Comparison of ENCODE assay signal across 9 mouse cellular contexts in genomic region chr9:61046517-61046916, GRCm38 (mm10).
A peak's percentile ranks its signal among the peaks of the same experiment; 100 is the strongest.
DNase-seq lines count a peak whose midpoint lies in the region; ATAC-seq and TF ChIP-seq lines count a peak whose summit lies in the region.
"Had no signal": no experiment of that assay in that cellular context is flagged by ENCODE, and none has a peak within 500 bp of the region (broad histone marks: within the 10 kb centered on the region; RNA-seq: fewer than 3 reads in every experiment).

No protein-coding gene starts in this region.

- no peak for ATAC-seq in kidney, postnatal 0 days (replicated peaks; ENCODE audit: low FRiP score, low read depth)
- ATAC-seq in kidney, embryonic 16.5 days (ENCODE audit: low FRiP score, low TSS enrichment), result no peak
- ATAC-seq in hematopoietic stem cell, adult 5-6 weeks (replicated peaks in 1 of 2; ENCODE audit: insufficient read depth in 1 of 2, low FRiP score in 2 of 2, low TSS enrichment in 1 of 2, low read depth in 1 of 2, poor library complexity in 2 of 2, severe bottlenecking in 2 of 2), result peak; percentile 43 to 56; a peak in 3 of 4 replicates
- no peak for ATAC-seq in liver, postnatal 0 days
- no peak for ATAC-seq in megakaryocyte-erythroid progenitor cell, adult 5-6 weeks (replicated peaks; ENCODE audit: low FRiP score, low TSS enrichment, poor library complexity, severe bottlenecking)

- WGBS in kidney, postnatal 0 days, result 19% methylated on average over 7 of the region's 7 CpGs
- 18% methylated on average over 7 of the region's 7 CpGs for WGBS in kidney, embryonic 16.5 days
- WGBS in liver, postnatal 0 days (ENCODE audit: insufficient replicate concordance), result 17% methylated on average over 7 of the region's 7 CpGs

- no peaks in the 10 kb centered on the region; the same call in 1 of the 2 replicates for H3K27me3 ChIP-seq in kidney, postnatal 0 days (ENCODE audit: insufficient read depth, low read length)
- H3K27me3 ChIP-seq in kidney, embryonic 16.5 days (ENCODE audit: insufficient read depth, low read length), result peaks cover 14% of the 10 kb centered on the region; the same call in 1 of the 2 replicates
- no peaks in the 10 kb centered on the region for H3K27me3 ChIP-seq in liver, postnatal 0 days (ENCODE audit: insufficient read depth, low read length)

- H3K27ac ChIP-seq in kidney, postnatal 0 days, result no peak overlapping the region
- no peak overlapping the region for H3K27ac ChIP-seq in kidney, embryonic 16.5 days (ENCODE audit: low read length)
- no peak overlapping the region for H3K27ac ChIP-seq in liver, postnatal 0 days (ENCODE audit: low read depth)
- H3K27ac ChIP-seq: heart, embryonic 13.5 days had no signal

- H3K4me2 ChIP-seq in kidney, postnatal 0 days (ENCODE audit: low read length), result no peak overlapping the region
- no peak overlapping the region for H3K4me2 ChIP-seq in kidney, embryonic 16.5 days (replicated peaks; ENCODE audit: low read depth, low read length)
- no peak overlapping the region for H3K4me2 ChIP-seq in liver, postnatal 0 days (ENCODE audit: low read depth, low read length)

- no peak overlapping the region for H3K4me3 ChIP-seq in kidney, postnatal 0 days (replicated peaks; ENCODE audit: low read depth, low read length)
- no peak overlapping the region for H3K4me3 ChIP-seq in kidney, embryonic 16.5 days (ENCODE audit: low read length)
- no peak overlapping the region for H3K4me3 ChIP-seq in liver, postnatal 0 days (ENCODE audit: low read depth, low read length)
- H3K4me3 ChIP-seq: heart, embryonic 13.5 days had no signal

- no peak for TF ChIP-seq EP300 in liver, postnatal 0 days (IDR thresholded peaks at IDR 0.05; ENCODE audit: low read depth)

- H3K4me1 ChIP-seq in kidney, postnatal 0 days (replicated peaks; ENCODE audit: insufficient read depth, low read length), result no peaks in the 10 kb centered on the region
- H3K4me1 ChIP-seq in kidney, embryonic 16.5 days (ENCODE audit: insufficient read depth, low read length), result no peaks in the 10 kb centered on the region
- H3K4me1 ChIP-seq in liver, postnatal 0 days (ENCODE audit: insufficient read depth), result no peaks in the 10 kb centered on the region; the same call in 1 of the 2 replicates

- TF ChIP-seq CTCF in kidney, postnatal 0 days (IDR thresholded peaks at IDR 0.05; ENCODE audit: low read depth), result peak; percentile 83
- TF ChIP-seq CTCF in liver, postnatal 0 days (IDR thresholded peaks at IDR 0.05; ENCODE audit: low read depth), result peak; percentile 92

- H3K36me3 ChIP-seq in kidney, postnatal 0 days (ENCODE audit: insufficient read depth, low read length), result no peaks in the 10 kb centered on the region
- H3K36me3 ChIP-seq in kidney, embryonic 16.5 days (ENCODE audit: insufficient read depth, low read length), result no peaks in the 10 kb centered on the region
- no peaks in the 10 kb centered on the region for H3K36me3 ChIP-seq in liver, postnatal 0 days (replicated peaks; ENCODE audit: insufficient read depth, low read length)
- H3K36me3 ChIP-seq: heart, embryonic 13.5 days had no signal

- no peak overlapping the region for H3K9ac ChIP-seq in kidney, postnatal 0 days (ENCODE audit: low read depth, low read length)
- H3K9ac ChIP-seq in kidney, embryonic 16.5 days (replicated peaks; ENCODE audit: low read length), result no peak overlapping the region
- H3K9ac ChIP-seq in liver, postnatal 0 days (replicated peaks), result no peak overlapping the region
- H3K9ac ChIP-seq: heart, embryonic 13.5 days had no signal

- H3K9me3 ChIP-seq in kidney, postnatal 0 days (replicated peaks; ENCODE audit: low read length), result no peaks in the 10 kb centered on the region
- 0 out of 2 replicates have a peak, but pooled peaks cover 4% of the 10 kb centered on the region for H3K9me3 ChIP-seq in kidney, embryonic 16.5 days (ENCODE audit: low read length)
- no peaks in the 10 kb centered on the region for H3K9me3 ChIP-seq in liver, postnatal 0 days (ENCODE audit: low read length)
- H3K9me3 ChIP-seq: heart, embryonic 13.5 days had no signal

- peak; percentile 77 for DNase-seq in kidney, postnatal 0 days (ENCODE audit: low spot score)
- peak; percentile 77 for DNase-seq in R1 (ENCODE audit: low read depth, low spot score)
- peak; percentile 83 to 86 for DNase-seq in cerebellum, postnatal 36 days
- peak; percentile 82 for DNase-seq in liver, postnatal 0 days
- DNase-seq in right cerebral cortex, postnatal 14 days, result peak; percentile 84

Comparison
In these comparisons a context has a peak if more than half of its experiments do, and no peak if none do; other contexts are left out.
1. ATAC-seq: peak in hematopoietic stem cell, adult 5-6 weeks (2 of 2); none in kidney, postnatal 0 days (single experiment), kidney, embryonic 16.5 days (single experiment), liver, postnatal 0 days (single experiment) and megakaryocyte-erythroid progenitor cell, adult 5-6 weeks (single experiment).
2. Peak in every context shown above with its lines, with median percentiles within 50 percentile points of each other: DNase-seq.